In the genomic region with DNA sequence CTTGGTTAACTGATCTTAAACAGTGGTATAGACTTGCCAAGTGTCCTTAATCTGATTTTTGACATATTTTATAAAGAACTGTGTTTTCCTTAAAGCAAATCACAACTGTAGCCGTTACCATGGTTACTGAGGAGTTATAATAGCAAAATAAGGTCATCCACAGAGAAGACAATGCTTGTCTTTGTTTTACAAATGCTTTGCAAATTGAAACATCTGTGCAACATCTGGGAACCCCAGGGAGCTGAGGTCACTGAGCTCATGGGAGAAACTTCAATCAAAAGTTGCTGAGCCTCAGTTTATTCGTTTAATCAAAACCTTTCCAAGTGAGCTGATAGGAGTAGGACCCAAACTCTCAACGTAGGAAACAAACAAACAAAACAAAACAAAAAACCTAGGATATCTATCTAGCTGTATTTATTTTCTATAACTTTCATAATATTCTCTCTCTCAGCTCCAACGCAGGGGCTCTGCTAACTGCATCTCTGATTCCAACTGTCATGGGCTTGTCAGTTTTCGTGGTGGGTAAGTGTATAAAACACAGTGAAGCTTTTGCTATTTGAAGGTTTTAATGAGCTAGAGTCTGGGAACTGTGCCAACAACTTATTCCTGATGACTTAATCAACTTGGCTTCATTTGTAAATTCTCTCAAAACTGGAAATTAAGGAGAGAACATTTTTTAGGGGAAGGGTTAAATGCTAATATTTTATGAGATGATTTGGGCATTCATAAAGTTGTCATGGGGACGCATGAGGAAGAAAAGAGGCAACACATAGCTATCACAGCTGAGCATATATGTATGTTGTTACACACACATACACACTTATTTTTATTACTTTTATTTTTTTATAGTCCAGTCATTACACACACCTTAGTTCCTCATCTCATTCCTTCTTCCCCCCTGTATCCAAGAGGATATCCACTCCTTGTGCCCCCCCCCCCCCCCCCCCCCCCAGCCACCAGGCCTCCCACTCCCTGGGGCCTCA, we compare ENCODE assay signal across 9 mouse cellular contexts.
DNase-seq lines count a peak whose midpoint lies in the region; ATAC-seq lines count a peak whose summit lies in the region.
"Had no signal": no experiment of that assay in that cellular context is flagged by ENCODE, and none has a peak within 500 bp of the region (broad histone marks: within the 10 kb centered on the region; RNA-seq: fewer than 3 reads in every experiment).

No protein-coding gene starts in this region.

- H3K4me3 ChIP-seq in embryonic facial prominence, embryonic 15.5 days (replicated peaks): no peak overlapping the region
- H3K4me3 ChIP-seq: left cerebral cortex, adult 2 months had no signal

- H3K27me3 ChIP-seq in embryonic facial prominence, embryonic 15.5 days: no peaks in the 10 kb centered on the region

- H3K9ac ChIP-seq in embryonic facial prominence, embryonic 15.5 days: no peak overlapping the region

- peak; percentile 76 for ATAC-seq in embryonic facial prominence, embryonic 15.5 days (ENCODE audit: insufficient number of reproducible peaks, low FRiP score, low TSS enrichment, low read depth)

- peak; percentile 16 to 18 for DNase-seq in left cerebral cortex, postnatal 25 days (ENCODE audit: low spot score in 2 of 2)
- DNase-seq in left cerebral cortex, adult 11 months (ENCODE audit: low spot score): no peak
- DNase-seq in brain, adult 2 months (ENCODE audit: low read depth, low spot score): peak; percentile 79
- peak; percentile 82 for DNase-seq in mesoderm, embryonic 11.5 days (ENCODE audit: low read depth, low spot score)
- DNase-seq in frontal cortex, postnatal 25 days (ENCODE audit: low spot score in 2 of 2): no peak
- no peak for DNase-seq in thymus, postnatal 10 days (ENCODE audit: low spot score in 2 of 2)

- no peaks in the 10 kb centered on the region for H3K36me3 ChIP-seq in embryonic facial prominence, embryonic 15.5 days

- no peaks in the 10 kb centered on the region for H3K9me3 ChIP-seq in embryonic facial prominence, embryonic 15.5 days (replicated peaks)

- peak overlapping the region; percentile 68 for H3K27ac ChIP-seq in embryonic facial prominence, embryonic 15.5 days (replicated peaks)
- H3K27ac ChIP-seq: left cerebral cortex, adult 2 months; stomach, postnatal 0 days had no signal

- no peak overlapping the region for H3K4me2 ChIP-seq in embryonic facial prominence, embryonic 15.5 days (replicated peaks)

- H3K4me1 ChIP-seq in embryonic facial prominence, embryonic 15.5 days: 0 out of 2 replicates have a peak, but pooled peaks cover 8% of the 10 kb centered on the region

- 17% methylated on average over 6 of the region's 6 CpGs for WGBS in embryonic facial prominence, embryonic 15.5 days

- intact Hi-C loops in left cerebral cortex, postnatal 25 days (cut with DNase I): no loop called here

Comparison
In these comparisons a context has a peak if more than half of its experiments do, and no peak if none do; other contexts are left out.
1. DNase-seq: peak in left cerebral cortex, postnatal 25 days (2 of 2), brain, adult 2 months (single experiment) and mesoderm, embryonic 11.5 days (single experiment); none in left cerebral cortex, adult 11 months (single experiment), frontal cortex, postnatal 25 days (0 of 2) and thymus, postnatal 10 days (0 of 2).